ENCODE assay signal across 29 mouse cellular contexts in genomic region chr9:48681193-48681592, GRCm38 (mm10).
DNase-seq lines count a peak whose midpoint lies in the region; ATAC-seq and TF ChIP-seq lines count a peak whose summit lies in the region.
"Had no signal": no experiment of that assay in that cellular context is flagged by ENCODE, and none has a peak within 500 bp of the region (broad histone marks: within the 10 kb centered on the region; RNA-seq: fewer than 3 reads in every experiment).

No protein-coding gene starts in this region.

- TF ChIP-seq EP300 in lung, postnatal 0 days (IDR thresholded peaks at IDR 0.05) = no peak

- no peaks in the 10 kb centered on the region for H3K9me3 ChIP-seq in hindbrain, embryonic 10.5 days
- H3K9me3 ChIP-seq in hindbrain, embryonic 16.5 days (ENCODE audit: control insufficient read depth, low read length) = no peaks in the 10 kb centered on the region
- no peaks in the 10 kb centered on the region for H3K9me3 ChIP-seq in lung, postnatal 0 days (ENCODE audit: low read length)
- H3K9me3 ChIP-seq: embryonic facial prominence, embryonic 13.5 days; embryonic facial prominence, embryonic 15.5 days; forebrain, embryonic 10.5 days; forebrain, embryonic 12.5 days; G1E had no signal

- H3K4me3 ChIP-seq in hindbrain, embryonic 10.5 days = no peak overlapping the region
- H3K4me3 ChIP-seq in hindbrain, embryonic 16.5 days (ENCODE audit: low read length) = no peak overlapping the region
- no peak overlapping the region for H3K4me3 ChIP-seq in lung, postnatal 0 days (ENCODE audit: low read depth, low read length)
- H3K4me3 ChIP-seq: embryonic facial prominence, embryonic 13.5 days; embryonic facial prominence, embryonic 15.5 days; erythroblast, embryonic 14.5 days; forebrain, embryonic 10.5 days; forebrain, embryonic 12.5 days had no signal

- H3K36me3 ChIP-seq in hindbrain, embryonic 10.5 days = 0 out of 2 replicates have a peak, but pooled peaks cover 2% of the 10 kb centered on the region
- no peaks in the 10 kb centered on the region for H3K36me3 ChIP-seq in hindbrain, embryonic 16.5 days (ENCODE audit: control insufficient read depth, insufficient read depth, low read length)
- no peaks in the 10 kb centered on the region for H3K36me3 ChIP-seq in lung, postnatal 0 days (ENCODE audit: insufficient read depth, low read length)
- H3K36me3 ChIP-seq: embryonic facial prominence, embryonic 13.5 days; embryonic facial prominence, embryonic 15.5 days; forebrain, embryonic 12.5 days had no signal

- H3K27me3 ChIP-seq in hindbrain, embryonic 10.5 days (ENCODE audit: insufficient read depth, poor library complexity, severe bottlenecking) = 0 out of 2 replicates have a peak, but pooled peaks cover 5% of the 10 kb centered on the region
- H3K27me3 ChIP-seq in hindbrain, embryonic 16.5 days (replicated peaks; ENCODE audit: control insufficient read depth, insufficient read depth, low read length) = no peaks in the 10 kb centered on the region
- no peaks in the 10 kb centered on the region for H3K27me3 ChIP-seq in lung, postnatal 0 days (replicated peaks; ENCODE audit: insufficient read depth, low read length)
- H3K27me3 ChIP-seq: CH12.LX had no signal

- H3K27ac ChIP-seq in hindbrain, embryonic 10.5 days = peak overlapping the region; percentile 23; the same call in 1 of the 2 replicates
- H3K27ac ChIP-seq in hindbrain, embryonic 16.5 days (ENCODE audit: low read depth, low read length) = no peak overlapping the region
- 0 out of 2 replicates have a peak overlapping the region, but pooled peaks have one; percentile 3 for H3K27ac ChIP-seq in lung, postnatal 0 days (ENCODE audit: low read length)
- H3K27ac ChIP-seq: embryonic facial prominence, embryonic 13.5 days; embryonic facial prominence, embryonic 15.5 days; forebrain, embryonic 10.5 days; forebrain, embryonic 12.5 days had no signal

- H3K4me2 ChIP-seq in hindbrain, embryonic 16.5 days (ENCODE audit: low read length) = no peak overlapping the region
- H3K4me2 ChIP-seq in lung, postnatal 0 days (replicated peaks; ENCODE audit: low read depth, low read length) = no peak overlapping the region
- H3K4me2 ChIP-seq: embryonic facial prominence, embryonic 13.5 days; embryonic facial prominence, embryonic 15.5 days; forebrain, embryonic 12.5 days had no signal

- WGBS in hindbrain, embryonic 10.5 days = 84% methylated on average over 8 of the region's 8 CpGs
- 89% methylated on average over 8 of the region's 8 CpGs for WGBS in hindbrain, embryonic 16.5 days
- WGBS in lung, postnatal 0 days = 95% methylated on average over 8 of the region's 8 CpGs

- TF ChIP-seq CTCF in lung, postnatal 0 days (IDR thresholded peaks at IDR 0.05) = no peak

- ATAC-seq in hindbrain, embryonic 16.5 days = no peak
- no peak for ATAC-seq in lung, postnatal 0 days
- ATAC-seq in granulocyte monocyte progenitor cell, adult 5-6 weeks (replicated peaks; ENCODE audit: poor library complexity, severe bottlenecking) = peak; percentile 91
- peak; percentile 79 for ATAC-seq in megakaryocyte progenitor cell, adult 5-6 weeks (replicated peaks; ENCODE audit: poor library complexity)
- ATAC-seq: activated CD4-positive, CD25-positive, alpha-beta regulatory T cell, adult 4 months; CD4-positive, CD25-positive, alpha-beta regulatory T cell, adult 4 months; forebrain, embryonic 14.5 days; Patski had no signal

- H3K4me1 ChIP-seq in hindbrain, embryonic 10.5 days (replicated peaks) = peaks cover 78% of the 10 kb centered on the region
- H3K4me1 ChIP-seq in hindbrain, embryonic 16.5 days (ENCODE audit: control insufficient read depth, insufficient read depth, low read depth, low read length) = peaks cover 20% of the 10 kb centered on the region
- H3K4me1 ChIP-seq in lung, postnatal 0 days (ENCODE audit: insufficient read depth, low read depth, low read length) = peaks cover 8% of the 10 kb centered on the region; the same call in 1 of the 2 replicates

- no peak overlapping the region for H3K9ac ChIP-seq in hindbrain, embryonic 16.5 days (ENCODE audit: low read depth, low read length)
- H3K9ac ChIP-seq in lung, postnatal 0 days (replicated peaks; ENCODE audit: low read depth) = no peak overlapping the region
- H3K9ac ChIP-seq: embryonic facial prominence, embryonic 13.5 days; embryonic facial prominence, embryonic 15.5 days; forebrain, embryonic 12.5 days had no signal

- no peak for DNase-seq in hindbrain, embryonic 10.5 days (ENCODE audit: low spot score)
- no peak for DNase-seq in lung, postnatal 0 days (ENCODE audit: low spot score)
- DNase-seq in lung, adult 18-20 months = no peak
- no peak for DNase-seq in right cerebral cortex, adult 2 months (ENCODE audit: low spot score in 2 of 2)
- no peak for DNase-seq in cerebellum, adult 11-12 months
- DNase-seq: adrenal gland, adult 8-10 months; adrenal gland, postnatal 14 days; adrenal gland, postnatal 36 days; B cell, adult 2 months; cerebellum, adult 18-20 months; cerebellum, adult 8-10 months; cerebellum, adult 9-11 months; cerebellum, postnatal 14 days; cerebellum, postnatal 36 days; embryo, embryonic 11 days had no signal

Comparison
In these comparisons a context has a peak if more than half of its experiments do, and no peak if none do; other contexts are left out.
1. ATAC-seq: peak in granulocyte monocyte progenitor cell, adult 5-6 weeks (single experiment) and megakaryocyte progenitor cell, adult 5-6 weeks (single experiment); none in hindbrain, embryonic 16.5 days (single experiment) and lung, postnatal 0 days (single experiment).